Mouse (Mus musculus): ENCODE results near the gene Pdlim1. TPM values are rescaled to one million over a fixed set of nuclear protein-coding genes. Genes with fewer than 3 reads are reported as not detected.
A peak's percentile ranks its signal among the peaks of the same experiment; 100 is the strongest.

Gene Pdlim1
- polyA plus RNA-seq, 1 experiment from 2014 or later, result 71.2 TPM

- no peaks in the 10 kb centered on the region for H3K36me3 ChIP-seq (ENCODE audit: control insufficient read depth, insufficient read depth, low read length)
- no peak overlapping the region for H3K4me3 ChIP-seq (ENCODE audit: low read depth, low read length)
- no peak overlapping the region for H3K27ac ChIP-seq (ENCODE audit: low read depth, low read length)
- no peak overlapping the region for H3K4me2 ChIP-seq (ENCODE audit: low read depth, low read length, severe bottlenecking)
- H3K4me1 ChIP-seq (replicated peaks; ENCODE audit: control insufficient read depth, insufficient read depth, low read length), result no peaks in the 10 kb centered on the region
- H3K9me3 ChIP-seq (ENCODE audit: control insufficient read depth, low read length), result no peaks in the 10 kb centered on the region
- no peak for ATAC-seq (replicated peaks; ENCODE audit: low FRiP score)
- no peaks in the 10 kb centered on the region for H3K27me3 ChIP-seq (ENCODE audit: control insufficient read depth, insufficient read depth, low read length)
- no peak overlapping the region for H3K9ac ChIP-seq (ENCODE audit: low read length)
- no peak for DNase-seq (ENCODE audit: low spot score)
- 75% methylated on average over 4 of the region's 4 CpGs for WGBS
Observed at GRCm38 (mm10) chr19:40257396-40257795, 14.2 kb downstream of the Pdlim1 start.

DNA sequence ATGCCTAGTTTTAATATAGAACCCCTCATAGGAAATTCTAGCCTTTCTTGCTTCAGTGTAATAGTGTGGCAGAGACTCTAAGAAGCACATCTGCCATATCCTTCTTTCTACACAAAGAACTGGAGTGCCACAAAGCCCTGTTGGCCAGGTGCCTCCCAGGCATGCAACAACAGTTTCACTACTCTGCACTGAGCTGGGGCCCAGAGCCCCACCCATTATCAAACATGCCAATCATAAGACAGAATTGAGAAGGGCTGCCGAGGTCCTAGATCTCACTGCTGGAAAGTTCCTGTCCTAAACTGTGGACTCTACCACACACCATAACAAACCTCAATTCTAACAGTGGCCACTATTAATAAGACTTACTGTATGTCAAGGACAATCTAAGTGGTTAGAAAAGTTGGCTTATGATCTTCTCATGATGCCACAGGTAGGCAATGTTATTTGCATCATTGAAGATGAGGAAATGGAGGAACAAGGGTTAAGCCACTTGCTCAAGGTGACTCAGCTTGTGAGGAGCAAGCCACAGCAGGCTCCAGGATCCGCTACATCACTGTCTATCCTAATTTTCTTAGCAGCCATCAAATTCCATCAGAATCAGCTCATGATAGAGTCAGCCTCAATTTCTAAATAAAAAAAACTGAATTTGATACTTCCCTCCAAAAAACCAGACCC, 15.1 kb downstream of the Pdlim1 start:
- no peak overlapping the region for H3K9ac ChIP-seq (ENCODE audit: low read length)
- ATAC-seq (replicated peaks; ENCODE audit: low FRiP score) (no peak), DNase-seq (ENCODE audit: low spot score) (no peak)
- H3K27ac ChIP-seq (ENCODE audit: low read depth, low read length), result no peak overlapping the region
- H3K4me1 ChIP-seq (replicated peaks; ENCODE audit: control insufficient read depth, insufficient read depth, low read length), result no peaks in the 10 kb centered on the region
- no peak overlapping the region for H3K4me3 ChIP-seq (ENCODE audit: low read depth, low read length)
- H3K27me3 ChIP-seq (ENCODE audit: control insufficient read depth, insufficient read depth, low read length), result no peaks in the 10 kb centered on the region
- no peak overlapping the region for H3K4me2 ChIP-seq (ENCODE audit: low read depth, low read length, severe bottlenecking)
- 83% methylated on average over 2 of the region's 2 CpGs for WGBS
- H3K36me3 ChIP-seq (ENCODE audit: control insufficient read depth, insufficient read depth, low read length), result no peaks in the 10 kb centered on the region
- H3K9me3 ChIP-seq (ENCODE audit: control insufficient read depth, low read length), result no peaks in the 10 kb centered on the region

DNA sequence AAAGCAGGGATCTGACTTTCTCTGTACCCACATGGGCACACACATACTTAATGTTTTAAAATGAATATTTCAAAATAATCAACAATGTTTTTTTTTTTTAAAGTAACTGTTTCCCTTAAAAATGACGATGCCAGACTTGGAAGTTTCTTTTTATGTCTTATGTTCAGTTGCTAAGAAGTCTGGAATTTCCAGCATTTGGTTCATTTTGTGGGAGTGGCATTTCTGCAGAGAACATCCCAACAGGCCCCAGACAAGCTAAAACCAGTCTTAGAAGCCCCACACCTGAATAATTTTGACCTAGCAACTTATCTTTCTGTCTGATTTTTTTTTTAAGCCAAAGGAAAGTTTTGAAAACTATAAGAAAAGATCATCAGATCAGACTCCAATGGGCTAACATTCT, 16.1 kb downstream of the Pdlim1 start:
- no peak overlapping the region for H3K9ac ChIP-seq (ENCODE audit: low read length)
- H3K4me1 ChIP-seq (replicated peaks; ENCODE audit: control insufficient read depth, insufficient read depth, low read length), result no peaks in the 10 kb centered on the region
- H3K36me3 ChIP-seq (ENCODE audit: control insufficient read depth, insufficient read depth, low read length), result no peaks in the 10 kb centered on the region
- H3K9me3 ChIP-seq (ENCODE audit: control insufficient read depth, low read length), result no peaks in the 10 kb centered on the region
- 83% methylated on average over 1 of the region's 1 CpGs for WGBS
- no peak for DNase-seq (ENCODE audit: low spot score)
- H3K4me2 ChIP-seq (ENCODE audit: low read depth, low read length, severe bottlenecking), result no peak overlapping the region
- H3K27me3 ChIP-seq (ENCODE audit: control insufficient read depth, insufficient read depth, low read length), result no peaks in the 10 kb centered on the region
- no peak overlapping the region for H3K4me3 ChIP-seq (ENCODE audit: low read depth, low read length)
- no peak overlapping the region for H3K27ac ChIP-seq (ENCODE audit: low read depth, low read length)
- no peak for ATAC-seq (replicated peaks; ENCODE audit: low FRiP score)

GRCm38 (mm10) chr19:40254741-40255140, 16.9 kb downstream of the Pdlim1 start:
- H3K9me3 ChIP-seq (ENCODE audit: control insufficient read depth, low read length), result no peaks in the 10 kb centered on the region
- 94% methylated on average over 3 of the region's 3 CpGs for WGBS
- H3K27ac ChIP-seq (ENCODE audit: low read depth, low read length), result no peak overlapping the region
- H3K9ac ChIP-seq (ENCODE audit: low read length), result no peak overlapping the region
- no peaks in the 10 kb centered on the region for H3K27me3 ChIP-seq (ENCODE audit: control insufficient read depth, insufficient read depth, low read length)
- DNase-seq (ENCODE audit: low spot score) (no peak), ATAC-seq (replicated peaks; ENCODE audit: low FRiP score) (no peak)
- no peak overlapping the region for H3K4me3 ChIP-seq (ENCODE audit: low read depth, low read length)
- no peaks in the 10 kb centered on the region for H3K4me1 ChIP-seq (replicated peaks; ENCODE audit: control insufficient read depth, insufficient read depth, low read length)
- no peak overlapping the region for H3K4me2 ChIP-seq (ENCODE audit: low read depth, low read length, severe bottlenecking)
- no peaks in the 10 kb centered on the region for H3K36me3 ChIP-seq (ENCODE audit: control insufficient read depth, insufficient read depth, low read length)

- ATAC-seq (replicated peaks; ENCODE audit: low FRiP score), result no peak
Observed at GRCm38 (mm10) chr19:40253768-40254167, 17.9 kb downstream of the Pdlim1 start.

GRCm38 (mm10) chr19:40251115-40251514, 20.5 kb downstream of the Pdlim1 start:
- Histone ChIP-seq H3K9me3 (ENCODE audit: control insufficient read depth, low read length) (no peaks in the 10 kb centered on the region), H3K4me2 (ENCODE audit: low read depth, low read length, severe bottlenecking) (no peak overlapping the region), H3K27me3 (ENCODE audit: control insufficient read depth, insufficient read depth, low read length) (no peaks in the 10 kb centered on the region), H3K4me3 (ENCODE audit: low read depth, low read length) (no peak overlapping the region), H3K36me3 (ENCODE audit: control insufficient read depth, insufficient read depth, low read length) (no peaks in the 10 kb centered on the region), H3K4me1 (replicated peaks; ENCODE audit: control insufficient read depth, insufficient read depth, low read length) (no peaks in the 10 kb centered on the region), H3K9ac (ENCODE audit: low read length) (no peak overlapping the region), H3K27ac (ENCODE audit: low read depth, low read length) (no peak overlapping the region)
- DNase-seq (ENCODE audit: low spot score) (no peak), ATAC-seq (replicated peaks; ENCODE audit: low FRiP score) (no peak)
- 89% methylated on average over 4 of the region's 4 CpGs for WGBS

More at GRCm38 (mm10) chr19:40253768-40254167, 17.9 kb downstream of the Pdlim1 start:
- WGBS, result 68% methylated on average over 13 of the region's 13 CpGs
- Histone ChIP-seq H3K4me2 (ENCODE audit: low read depth, low read length, severe bottlenecking) (no peak overlapping the region), H3K4me3 (ENCODE audit: low read depth, low read length) (no peak overlapping the region), H3K27me3 (ENCODE audit: control insufficient read depth, insufficient read depth, low read length) (no peaks in the 10 kb centered on the region), H3K4me1 (replicated peaks; ENCODE audit: control insufficient read depth, insufficient read depth, low read length) (no peaks in the 10 kb centered on the region), H3K36me3 (ENCODE audit: control insufficient read depth, insufficient read depth, low read length) (no peaks in the 10 kb centered on the region), H3K9me3 (ENCODE audit: control insufficient read depth, low read length) (no peaks in the 10 kb centered on the region), H3K27ac (ENCODE audit: low read depth, low read length) (no peak overlapping the region), H3K9ac (ENCODE audit: low read length) (no peak overlapping the region)
- no peak for DNase-seq (ENCODE audit: low spot score)

GRCm38 (mm10) chr19:40249352-40249751, 22.3 kb downstream of the Pdlim1 start:
- ATAC-seq (replicated peaks; ENCODE audit: low FRiP score), result no peak
- Histone ChIP-seq H3K27ac (ENCODE audit: low read depth, low read length) (no peak overlapping the region), H3K27me3 (ENCODE audit: control insufficient read depth, insufficient read depth, low read length) (no peaks in the 10 kb centered on the region), H3K36me3 (ENCODE audit: control insufficient read depth, insufficient read depth, low read length) (no peaks in the 10 kb centered on the region), H3K9me3 (ENCODE audit: control insufficient read depth, low read length) (no peaks in the 10 kb centered on the region), H3K9ac (ENCODE audit: low read length) (no peak overlapping the region), H3K4me2 (ENCODE audit: low read depth, low read length, severe bottlenecking) (no peak overlapping the region), H3K4me1 (replicated peaks; ENCODE audit: control insufficient read depth, insufficient read depth, low read length) (no peaks in the 10 kb centered on the region), H3K4me3 (ENCODE audit: low read depth, low read length) (no peak overlapping the region)
- no peak for DNase-seq (ENCODE audit: low spot score)
- WGBS, result 87% methylated on average over 11 of the region's 11 CpGs

DNA sequence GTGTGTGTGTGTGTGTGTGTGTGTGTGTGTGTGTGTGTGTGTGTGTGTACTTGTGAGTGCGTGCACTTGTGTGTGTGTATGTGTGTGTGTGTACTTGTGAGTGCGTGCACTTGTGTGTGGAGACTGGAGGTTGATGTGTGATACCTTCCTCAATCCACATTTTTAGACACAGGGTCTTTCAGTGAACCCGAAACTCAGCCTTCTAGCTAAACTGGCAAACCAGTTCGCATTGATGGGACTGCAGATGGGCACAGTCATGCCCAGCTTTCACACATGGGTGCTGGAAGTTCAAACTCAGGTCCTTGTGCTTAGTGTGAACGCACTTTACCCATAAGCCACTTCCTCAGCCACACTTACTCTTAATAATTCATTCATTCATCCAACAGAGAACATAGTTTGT, 23.2 kb downstream of the Pdlim1 start:
- Histone ChIP-seq H3K9me3 (ENCODE audit: control insufficient read depth, low read length) (no peaks in the 10 kb centered on the region), H3K27ac (ENCODE audit: low read depth, low read length) (no peak overlapping the region), H3K27me3 (ENCODE audit: control insufficient read depth, insufficient read depth, low read length) (no peaks in the 10 kb centered on the region), H3K4me2 (ENCODE audit: low read depth, low read length, severe bottlenecking) (no peak overlapping the region), H3K36me3 (ENCODE audit: control insufficient read depth, insufficient read depth, low read length) (no peaks in the 10 kb centered on the region), H3K9ac (ENCODE audit: low read length) (no peak overlapping the region), H3K4me3 (ENCODE audit: low read depth, low read length) (no peak overlapping the region), H3K4me1 (replicated peaks; ENCODE audit: control insufficient read depth, insufficient read depth, low read length) (no peaks in the 10 kb centered on the region)
- WGBS, result 93% methylated on average over 5 of the region's 5 CpGs
- no peak for ATAC-seq (replicated peaks; ENCODE audit: low FRiP score)
- DNase-seq (ENCODE audit: low spot score), result no peak

- Histone ChIP-seq H3K36me3 (ENCODE audit: control insufficient read depth, insufficient read depth, low read length) (no peaks in the 10 kb centered on the region), H3K9ac (ENCODE audit: low read length) (no peak overlapping the region), H3K4me3 (ENCODE audit: low read depth, low read length) (no peak overlapping the region), H3K27me3 (ENCODE audit: control insufficient read depth, insufficient read depth, low read length) (no peaks in the 10 kb centered on the region), H3K9me3 (ENCODE audit: control insufficient read depth, low read length) (no peaks in the 10 kb centered on the region), H3K4me2 (ENCODE audit: low read depth, low read length, severe bottlenecking) (no peak overlapping the region), H3K27ac (ENCODE audit: low read depth, low read length) (no peak overlapping the region), H3K4me1 (replicated peaks; ENCODE audit: control insufficient read depth, insufficient read depth, low read length) (no peaks in the 10 kb centered on the region)
- DNase-seq (ENCODE audit: low spot score), result no peak
- WGBS, result 27% methylated on average over 5 of the region's 5 CpGs
- ATAC-seq (replicated peaks; ENCODE audit: low FRiP score), result peak; percentile 44; the same call in 1 of the 2 replicates
Observed at GRCm38 (mm10) chr19:40247268-40247666, 24.4 kb downstream of the Pdlim1 start.

Data from forebrain, embryonic 11.5 days (tissue).